Mouse (Mus musculus): ENCODE results near the gene Ankrd10.

- TF ChIP-seq CTCF (IDR thresholded peaks at IDR 0.05; ENCODE audit: insufficient read depth, low read depth, low read length) (no peak), POLR2A (IDR thresholded peaks at IDR 0.05; ENCODE audit: insufficient read depth, low read depth, low read length) (no peak)
Observed at GRCm38 (mm10) chr8:11569260-11570097, 66.1 kb downstream of the Ankrd10 start.

Measured in olfactory bulb, adult 2 months (tissue).